Mouse (Mus musculus): ENCODE data around the gene Hyal2. TPM values are rescaled to one million over a fixed set of nuclear protein-coding genes. Genes with fewer than 3 reads are reported as not detected.

Hyal2 gene
- polyA plus RNA-seq, 1 experiment = 39.8 TPM

DNA sequence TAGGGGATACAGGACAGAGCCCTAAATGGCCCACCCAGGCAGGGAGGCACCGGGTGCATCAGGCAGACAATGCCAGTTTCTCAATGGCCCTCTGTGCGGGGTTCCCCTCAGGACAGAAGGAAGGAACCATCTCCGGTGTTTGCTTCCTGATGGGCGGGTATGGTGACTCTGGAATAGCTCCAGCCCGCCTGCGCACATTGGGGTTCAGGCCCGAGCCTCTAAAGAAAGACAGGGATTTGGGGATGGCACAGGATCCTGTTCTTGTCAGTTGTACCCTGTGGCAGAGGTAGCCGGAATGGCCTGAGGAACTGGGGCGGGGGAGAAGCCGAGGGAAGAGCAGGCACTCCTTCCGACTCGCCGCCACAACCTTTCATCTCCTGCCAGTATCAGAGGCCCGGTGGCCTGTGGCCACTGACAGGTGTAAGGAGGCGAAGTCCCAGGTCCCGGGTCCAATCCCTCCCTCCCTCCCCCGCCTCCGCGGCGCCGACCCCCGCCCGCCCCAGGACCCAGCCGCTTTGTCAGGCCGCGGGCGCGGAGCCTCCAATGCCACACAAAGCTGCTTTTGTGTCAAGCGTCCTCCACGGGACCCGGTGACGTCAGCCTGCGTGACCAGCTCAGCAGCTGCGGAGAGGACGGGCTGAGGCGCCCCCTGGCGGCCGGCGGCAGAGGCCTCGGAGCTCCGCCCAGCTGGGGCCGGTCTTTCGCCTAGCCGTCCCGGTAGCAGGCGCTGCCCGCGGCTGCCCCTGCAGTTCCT lies 44.6 kb downstream of the Hyal2 start:
- H3K4me1 ChIP-seq (replicated peaks; ENCODE audit: control insufficient read depth, insufficient read depth, low read length) = peaks cover 19% of the 10 kb centered on the region
- TF ChIP-seq POLR2A (IDR thresholded peaks at IDR 0.05; ENCODE audit: control insufficient read depth, extremely low read depth, insufficient read depth, low read length, poor library complexity) (peak; percentile 60; the same call in 1 of the 2 replicates), CTCF (IDR thresholded peaks at IDR 0.05; ENCODE audit: borderline replicate concordance, control insufficient read depth, extremely low read depth, insufficient read depth, low read length, poor library complexity) (peak; percentile 99)
- no peaks in the 10 kb centered on the region for H3K27me3 ChIP-seq (ENCODE audit: control insufficient read depth, insufficient read depth, low read length)
- peaks cover 36% of the 10 kb centered on the region for H3K36me3 ChIP-seq (ENCODE audit: control insufficient read depth, insufficient read depth, low read length)
- peak overlapping the region; percentile 25; the same call in 1 of the 2 replicates for H3K27ac ChIP-seq (ENCODE audit: control insufficient read depth, insufficient read depth, low read length)
- peak; percentile 97 for DNase-seq
- peak overlapping the region; percentile 40 for H3K4me3 ChIP-seq (ENCODE audit: control insufficient read depth, insufficient read depth, low read length)
- WGBS = 2% methylated on average over 47 of the region's 48 CpGs

DNA sequence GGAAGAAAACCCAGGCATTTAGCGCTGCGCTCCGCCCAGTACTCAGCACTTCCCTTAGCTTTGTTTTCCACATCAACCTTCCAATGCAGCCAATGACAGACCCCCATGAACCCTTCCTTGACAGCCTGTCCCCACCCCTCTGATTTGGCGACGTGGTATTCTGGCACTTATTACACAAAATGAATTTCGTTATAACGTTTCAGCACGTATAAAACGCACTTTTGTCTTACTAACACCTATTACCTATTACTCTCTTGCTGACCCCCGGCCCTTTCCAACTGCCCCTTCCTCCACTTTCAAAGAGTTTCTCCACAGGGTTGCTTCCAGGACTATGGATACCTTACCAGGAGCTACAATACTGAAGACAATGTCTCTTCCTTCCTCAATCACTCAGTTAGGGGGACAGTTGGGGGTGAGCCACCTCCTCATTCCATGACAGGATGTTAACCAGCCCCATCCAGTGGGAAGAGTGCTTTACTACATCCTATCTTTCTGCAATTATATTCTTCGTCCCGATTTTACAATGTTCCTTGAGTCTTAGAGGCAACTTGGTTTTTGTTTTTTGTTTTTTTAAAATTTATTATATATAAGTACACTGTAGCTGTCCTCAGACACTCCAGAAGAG lies 45.3 kb downstream of the Hyal2 start:
- DNase-seq = no peak
- H3K4me3 ChIP-seq (ENCODE audit: control insufficient read depth, insufficient read depth, low read length) = peak overlapping the region; percentile 40
- TF ChIP-seq POLR2A (IDR thresholded peaks at IDR 0.05; ENCODE audit: control insufficient read depth, extremely low read depth, insufficient read depth, low read length, poor library complexity) = no peak
- TF ChIP-seq CTCF (IDR thresholded peaks at IDR 0.05; ENCODE audit: borderline replicate concordance, control insufficient read depth, extremely low read depth, insufficient read depth, low read length, poor library complexity) = no peak
- WGBS = 10% methylated on average over 12 of the region's 12 CpGs
- H3K27ac ChIP-seq (ENCODE audit: control insufficient read depth, insufficient read depth, low read length) = peak overlapping the region; percentile 25; the same call in 1 of the 2 replicates
- H3K4me1 ChIP-seq (replicated peaks; ENCODE audit: control insufficient read depth, insufficient read depth, low read length) = peaks cover 19% of the 10 kb centered on the region
- H3K27me3 ChIP-seq (ENCODE audit: control insufficient read depth, insufficient read depth, low read length) = no peaks in the 10 kb centered on the region
- peaks cover 42% of the 10 kb centered on the region for H3K36me3 ChIP-seq (ENCODE audit: control insufficient read depth, insufficient read depth, low read length)

DNA sequence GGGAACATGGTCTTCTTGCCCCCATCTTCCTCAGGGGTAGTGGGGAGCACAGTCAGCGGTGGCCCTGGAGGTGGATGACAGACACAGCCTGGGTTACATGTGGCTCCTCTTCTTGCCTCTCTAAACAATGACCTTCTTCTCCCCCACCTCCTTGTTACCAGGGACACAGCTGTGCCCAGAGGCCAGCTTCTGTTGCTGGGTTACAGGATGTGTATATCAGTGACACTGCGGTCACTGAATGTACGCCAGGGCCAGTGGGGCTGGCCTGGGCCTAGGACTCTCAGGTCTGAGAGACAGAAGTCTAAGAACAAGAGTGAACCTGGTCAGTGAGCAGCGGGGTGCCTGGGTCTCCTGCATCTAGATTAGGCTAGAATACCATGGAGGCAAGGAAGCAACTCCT lies 47.3 kb downstream of the Hyal2 start:
- no peak overlapping the region for H3K4me3 ChIP-seq (ENCODE audit: control insufficient read depth, insufficient read depth, low read length)
- no peaks in the 10 kb centered on the region for H3K27me3 ChIP-seq (ENCODE audit: control insufficient read depth, insufficient read depth, low read length)
- no peak overlapping the region for H3K27ac ChIP-seq (ENCODE audit: control insufficient read depth, insufficient read depth, low read length)
- WGBS = 97% methylated on average over 4 of the region's 4 CpGs
- DNase-seq = no peak
- TF ChIP-seq CTCF (IDR thresholded peaks at IDR 0.05; ENCODE audit: borderline replicate concordance, control insufficient read depth, extremely low read depth, insufficient read depth, low read length, poor library complexity) (no peak), POLR2A (IDR thresholded peaks at IDR 0.05; ENCODE audit: control insufficient read depth, extremely low read depth, insufficient read depth, low read length, poor library complexity) (no peak)
- H3K36me3 ChIP-seq (ENCODE audit: control insufficient read depth, insufficient read depth, low read length) = peaks cover 62% of the 10 kb centered on the region
- H3K4me1 ChIP-seq (replicated peaks; ENCODE audit: control insufficient read depth, insufficient read depth, low read length) = peaks cover 19% of the 10 kb centered on the region

DNA sequence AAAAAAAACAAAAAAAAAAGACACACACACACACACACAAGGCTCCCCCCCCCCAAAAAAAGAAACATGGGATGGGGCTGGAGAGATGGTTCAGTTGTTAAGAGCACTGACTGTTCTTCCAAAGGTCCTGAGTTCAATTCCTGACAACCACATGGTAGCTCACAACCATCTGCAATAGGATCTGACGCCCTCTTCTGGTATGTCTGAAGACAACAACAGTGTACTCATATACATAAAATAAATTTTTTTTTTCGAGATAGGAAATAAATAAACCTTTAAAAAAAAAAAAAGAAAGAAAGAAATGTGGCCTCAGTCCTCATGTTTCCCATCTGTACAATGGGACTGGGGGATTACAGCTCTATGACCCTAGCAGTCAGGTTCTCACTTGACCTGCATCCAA lies 49.7 kb downstream of the Hyal2 start:
- no peak for DNase-seq
- 89% methylated on average over 2 of the region's 2 CpGs for WGBS
- H3K27me3 ChIP-seq (ENCODE audit: control insufficient read depth, insufficient read depth, low read length) = no peaks in the 10 kb centered on the region
- TF ChIP-seq POLR2A (IDR thresholded peaks at IDR 0.05; ENCODE audit: control insufficient read depth, extremely low read depth, insufficient read depth, low read length, poor library complexity) (no peak), CTCF (IDR thresholded peaks at IDR 0.05; ENCODE audit: borderline replicate concordance, control insufficient read depth, extremely low read depth, insufficient read depth, low read length, poor library complexity) (no peak)
- H3K4me3 ChIP-seq (ENCODE audit: control insufficient read depth, insufficient read depth, low read length) = no peak overlapping the region
- H3K27ac ChIP-seq (ENCODE audit: control insufficient read depth, insufficient read depth, low read length) = no peak overlapping the region
- peaks cover 5% of the 10 kb centered on the region; the same call in 1 of the 2 replicates for H3K4me1 ChIP-seq (replicated peaks; ENCODE audit: control insufficient read depth, insufficient read depth, low read length)
- peaks cover 71% of the 10 kb centered on the region for H3K36me3 ChIP-seq (ENCODE audit: control insufficient read depth, insufficient read depth, low read length)

DNA sequence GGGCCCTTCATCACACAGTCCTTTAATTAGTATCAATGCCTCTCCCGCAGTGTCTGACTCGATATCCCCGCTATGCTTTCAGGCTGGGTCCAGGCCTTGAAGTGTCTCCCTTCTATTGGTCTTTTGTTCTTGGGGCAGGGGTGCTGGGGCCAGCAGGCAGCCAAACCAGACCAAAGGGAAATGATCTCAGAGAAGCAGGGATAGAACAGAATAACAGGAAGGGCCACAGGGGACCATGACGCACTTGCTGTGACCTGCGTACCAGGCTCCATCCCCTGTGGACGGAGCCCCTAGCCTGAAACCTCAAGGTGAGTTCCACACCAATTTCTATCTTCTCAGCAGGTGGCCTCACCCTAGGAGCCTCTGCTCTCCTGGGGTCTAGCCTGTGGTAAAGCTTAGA lies 50.4 kb downstream of the Hyal2 start:
- no peak for DNase-seq
- no peak overlapping the region for H3K4me3 ChIP-seq (ENCODE audit: control insufficient read depth, insufficient read depth, low read length)
- H3K27me3 ChIP-seq (ENCODE audit: control insufficient read depth, insufficient read depth, low read length) = no peaks in the 10 kb centered on the region
- 97% methylated on average over 6 of the region's 6 CpGs for WGBS
- H3K4me1 ChIP-seq (replicated peaks; ENCODE audit: control insufficient read depth, insufficient read depth, low read length) = peaks cover 1% of the 10 kb centered on the region; the same call in 1 of the 2 replicates
- H3K27ac ChIP-seq (ENCODE audit: control insufficient read depth, insufficient read depth, low read length) = no peak overlapping the region
- TF ChIP-seq CTCF (IDR thresholded peaks at IDR 0.05; ENCODE audit: borderline replicate concordance, control insufficient read depth, extremely low read depth, insufficient read depth, low read length, poor library complexity) (no peak), POLR2A (IDR thresholded peaks at IDR 0.05; ENCODE audit: control insufficient read depth, extremely low read depth, insufficient read depth, low read length, poor library complexity) (no peak)
- H3K36me3 ChIP-seq (ENCODE audit: control insufficient read depth, insufficient read depth, low read length) = peaks cover 71% of the 10 kb centered on the region

DNA sequence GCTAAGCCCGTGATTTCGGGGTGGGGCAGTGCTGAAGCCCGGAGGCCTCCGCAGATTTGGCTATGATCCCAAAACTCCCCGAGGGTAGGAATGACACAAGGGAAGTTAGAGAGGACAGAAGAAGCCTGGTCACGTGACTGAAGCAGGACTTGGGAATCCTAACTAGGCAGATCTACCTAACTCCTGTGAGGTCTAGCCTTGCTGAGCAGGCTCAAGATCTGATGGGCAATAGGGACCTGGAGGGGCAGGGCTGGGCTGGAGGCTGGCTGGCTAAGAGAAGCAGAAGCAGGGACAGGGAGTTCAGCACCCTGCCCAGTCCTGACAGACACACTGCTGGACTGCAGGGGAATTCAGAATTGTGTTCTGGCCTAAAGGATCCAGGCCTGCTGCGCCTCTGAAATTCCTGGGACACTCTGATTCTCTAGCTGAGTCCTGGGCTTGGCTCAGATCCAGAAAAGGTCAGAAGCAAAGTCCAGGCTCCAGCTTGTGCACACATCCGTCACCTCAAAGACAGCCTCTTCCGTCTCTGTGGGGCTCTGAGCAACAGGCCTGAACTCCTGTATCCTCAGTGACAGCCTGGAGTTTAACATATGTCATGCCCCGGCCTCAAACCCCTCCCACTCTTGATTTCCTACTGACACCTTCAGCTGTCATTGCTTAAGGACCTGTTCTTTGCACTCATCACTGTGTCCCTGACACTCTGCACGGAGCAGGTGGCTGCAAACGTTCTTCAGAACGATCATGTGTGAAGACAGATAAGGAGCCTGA lies 51.2 kb downstream of the Hyal2 start:
- WGBS = 90% methylated on average over 13 of the region's 13 CpGs
- Histone ChIP-seq H3K4me1 (replicated peaks; ENCODE audit: control insufficient read depth, insufficient read depth, low read length) (peaks cover 5% of the 10 kb centered on the region), H3K27me3 (ENCODE audit: control insufficient read depth, insufficient read depth, low read length) (no peaks in the 10 kb centered on the region), H3K36me3 (ENCODE audit: control insufficient read depth, insufficient read depth, low read length) (peaks cover 68% of the 10 kb centered on the region), H3K27ac (ENCODE audit: control insufficient read depth, insufficient read depth, low read length) (no peak overlapping the region), H3K4me3 (ENCODE audit: control insufficient read depth, insufficient read depth, low read length) (no peak overlapping the region)
- no peak for DNase-seq
- TF ChIP-seq POLR2A (IDR thresholded peaks at IDR 0.05; ENCODE audit: control insufficient read depth, extremely low read depth, insufficient read depth, low read length, poor library complexity) = no peak
- no peak for TF ChIP-seq CTCF (IDR thresholded peaks at IDR 0.05; ENCODE audit: borderline replicate concordance, control insufficient read depth, extremely low read depth, insufficient read depth, low read length, poor library complexity)

Data from thymus, adult 2 months (tissue).